Mouse (Mus musculus): ENCODE data around the gene Anp32e. TPM values are rescaled to one million over a fixed set of nuclear protein-coding genes. Genes with fewer than 3 reads are reported as not detected.
"Not testable (repeated sequence)": the region's sequence is repeated elsewhere in the genome, so short reads cannot be mapped to it uniquely, and the experiment has no call there.

Anp32e gene
- polyA plus RNA-seq, 1 experiment = 235 TPM

DNA sequence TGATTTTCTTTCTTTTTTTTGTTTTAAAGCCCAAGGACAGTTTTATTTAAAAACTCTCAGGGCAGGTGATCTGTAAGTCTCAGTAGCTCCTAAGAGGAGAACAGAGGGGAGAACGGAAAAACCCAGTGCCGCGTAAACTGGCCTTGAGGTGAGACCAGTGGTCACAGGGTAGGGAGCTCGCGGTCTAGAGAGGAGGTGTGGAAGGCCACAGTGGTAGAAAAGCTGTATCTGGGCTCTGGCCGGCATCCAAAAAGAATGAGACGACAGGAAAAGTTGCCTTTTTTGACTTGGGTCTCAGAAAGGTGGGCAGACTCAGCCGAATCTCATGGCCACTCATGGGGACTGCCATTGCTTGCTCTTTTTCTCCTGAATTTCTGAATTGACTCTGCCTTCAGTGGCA lies 9.2 kb downstream of the Anp32e start:
- Histone ChIP-seq H3K27ac (ENCODE audit: insufficient read depth, low read length) (no peak overlapping the region), H3K4me1 (ENCODE audit: control insufficient read depth, insufficient read depth, low read length) (no peaks in the 10 kb centered on the region), H3K4me3 (ENCODE audit: insufficient read depth, low read length) (no peak overlapping the region)
- TF ChIP-seq CTCF (IDR thresholded peaks at IDR 0.05; ENCODE audit: borderline replicate concordance, insufficient read depth, low read length) = no peak
- no peak for TF ChIP-seq POLR2A (IDR thresholded peaks at IDR 0.05; ENCODE audit: low read depth, low read length)

DNA sequence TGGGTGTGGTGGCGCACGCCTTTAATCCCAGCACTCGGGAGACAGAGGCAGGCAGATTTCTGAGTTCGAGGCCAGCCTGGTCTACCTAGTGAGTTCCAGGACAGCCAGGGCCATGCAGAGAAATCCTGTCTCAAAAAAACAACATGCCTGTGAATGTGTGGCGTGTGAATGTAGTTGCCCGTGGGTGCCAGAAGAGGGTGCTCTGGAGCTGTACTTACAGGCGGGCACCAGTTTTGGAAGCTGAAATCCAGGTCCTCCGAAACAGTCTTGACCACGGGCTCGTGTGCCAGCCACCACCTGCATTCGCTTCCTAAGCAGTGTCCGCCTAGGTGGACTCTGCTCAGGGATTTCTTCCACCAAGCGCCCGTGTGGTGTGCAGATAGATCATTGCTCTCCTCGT lies 9.8 kb downstream of the Anp32e start:
- no peak for TF ChIP-seq POLR2A (IDR thresholded peaks at IDR 0.05; ENCODE audit: low read depth, low read length)
- no peak for TF ChIP-seq CTCF (IDR thresholded peaks at IDR 0.05; ENCODE audit: borderline replicate concordance, insufficient read depth, low read length)
- Histone ChIP-seq H3K4me1 (ENCODE audit: control insufficient read depth, insufficient read depth, low read length) (no peaks in the 10 kb centered on the region), H3K27ac (ENCODE audit: insufficient read depth, low read length) (no peak overlapping the region), H3K4me3 (ENCODE audit: insufficient read depth, low read length) (no peak overlapping the region)

DNA sequence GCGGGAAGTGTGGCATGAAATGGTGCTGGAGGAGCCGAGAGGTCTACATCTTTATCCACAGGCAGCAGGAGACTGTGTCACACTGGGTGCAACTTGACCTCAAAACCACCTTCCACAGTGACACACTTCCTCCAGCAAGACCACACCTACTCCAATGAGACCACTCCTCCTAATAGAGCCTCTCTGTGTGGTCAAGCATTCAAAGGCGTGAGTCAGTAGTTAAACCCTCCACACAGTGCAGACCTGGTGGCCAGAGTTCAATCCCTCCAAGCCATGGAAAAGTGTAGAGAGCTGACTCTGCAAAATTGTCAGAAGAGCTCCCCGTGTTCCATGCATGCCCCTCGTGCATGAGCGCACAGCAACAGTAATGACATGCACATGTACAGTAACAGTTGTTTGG lies 13.7 kb downstream of the Anp32e start:
- Histone ChIP-seq H3K4me1 (ENCODE audit: control insufficient read depth, insufficient read depth, low read length) (no peaks in the 10 kb centered on the region), H3K4me3 (ENCODE audit: insufficient read depth, low read length) (no peak overlapping the region), H3K27ac (ENCODE audit: insufficient read depth, low read length) (no peak overlapping the region)
- TF ChIP-seq POLR2A (IDR thresholded peaks at IDR 0.05; ENCODE audit: low read depth, low read length) (no peak), CTCF (IDR thresholded peaks at IDR 0.05; ENCODE audit: borderline replicate concordance, insufficient read depth, low read length) (no peak)

DNA sequence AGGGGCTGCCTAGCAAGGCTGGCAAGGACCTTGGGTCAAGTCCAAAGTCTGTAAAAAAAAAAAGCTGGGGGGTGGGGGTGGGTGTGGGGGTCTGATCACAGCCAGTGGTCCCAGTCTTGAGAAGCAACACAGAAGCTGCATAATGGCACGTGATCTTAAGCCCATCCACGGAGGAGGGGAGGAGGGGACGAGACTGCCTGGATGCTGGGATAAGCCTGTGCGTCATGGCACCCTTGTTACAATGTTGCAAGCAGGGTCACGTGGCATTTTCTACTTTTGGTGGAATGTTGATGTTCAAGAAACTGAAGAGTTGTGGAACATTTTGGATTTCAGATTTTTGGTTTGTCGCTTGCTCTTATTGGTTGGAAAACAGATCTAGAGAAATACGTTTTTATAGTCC lies 14.2 kb downstream of the Anp32e start:
- Histone ChIP-seq H3K27ac (ENCODE audit: insufficient read depth, low read length) (no peak overlapping the region), H3K4me3 (ENCODE audit: insufficient read depth, low read length) (no peak overlapping the region), H3K4me1 (ENCODE audit: control insufficient read depth, insufficient read depth, low read length) (no peaks in the 10 kb centered on the region)
- no peak for TF ChIP-seq POLR2A (IDR thresholded peaks at IDR 0.05; ENCODE audit: low read depth, low read length)
- no peak for TF ChIP-seq CTCF (IDR thresholded peaks at IDR 0.05; ENCODE audit: borderline replicate concordance, insufficient read depth, low read length)

DNA sequence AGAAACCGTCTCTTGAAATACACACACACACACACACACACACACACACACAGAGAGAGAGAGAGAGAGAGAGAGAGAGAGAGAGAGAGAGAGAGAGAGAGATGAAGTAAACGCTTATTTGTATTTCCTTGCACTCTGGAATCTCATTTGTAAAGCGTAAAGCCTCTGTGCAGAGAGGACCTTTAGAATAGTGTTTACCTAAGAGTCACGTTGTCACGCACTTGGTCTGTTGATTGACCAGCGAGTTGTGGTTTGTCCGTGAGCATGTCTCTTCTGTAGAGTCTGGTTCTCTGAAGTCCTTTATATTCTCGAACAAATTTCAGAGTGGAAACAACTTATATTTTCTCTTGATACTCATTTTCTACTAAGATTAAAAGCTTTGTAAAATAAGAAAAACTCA lies 15.7 kb downstream of the Anp32e start:
- no peaks in the 10 kb centered on the region for H3K4me1 ChIP-seq (ENCODE audit: control insufficient read depth, insufficient read depth, low read length)
- TF ChIP-seq CTCF (IDR thresholded peaks at IDR 0.05; ENCODE audit: borderline replicate concordance, insufficient read depth, low read length) (no peak), POLR2A (IDR thresholded peaks at IDR 0.05; ENCODE audit: low read depth, low read length) (no peak)
- no peak overlapping the region for H3K4me3 ChIP-seq (ENCODE audit: insufficient read depth, low read length)
- no peak overlapping the region for H3K27ac ChIP-seq (ENCODE audit: insufficient read depth, low read length)

DNA sequence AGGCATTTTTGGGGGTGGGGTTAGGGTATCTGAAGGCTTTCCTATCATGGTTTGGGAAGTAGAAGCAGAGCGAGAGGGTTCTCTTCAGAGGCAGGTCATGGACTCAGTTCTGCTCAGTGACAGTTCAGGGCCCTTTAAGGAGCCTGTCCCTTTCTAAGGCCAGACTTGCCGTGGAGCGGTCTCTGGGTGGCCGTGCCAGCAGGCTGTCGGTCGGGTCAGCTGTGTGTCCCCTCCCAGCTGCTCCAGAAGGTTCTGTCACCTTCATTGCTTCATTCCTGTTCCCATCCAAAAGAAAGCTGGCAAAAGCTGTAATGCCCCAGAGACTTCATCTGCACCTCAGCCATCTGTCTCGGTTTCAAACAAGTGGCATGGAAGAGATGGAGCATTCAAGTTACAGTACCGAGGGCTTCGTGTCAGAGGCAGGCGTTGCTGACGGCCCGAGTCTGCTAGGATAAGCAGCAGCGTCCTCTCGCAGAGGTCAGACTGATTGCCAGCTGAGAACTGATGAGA lies 16.7 kb downstream of the Anp32e start:
- no peak for TF ChIP-seq POLR2A (IDR thresholded peaks at IDR 0.05; ENCODE audit: low read depth, low read length)
- no peak for TF ChIP-seq CTCF (IDR thresholded peaks at IDR 0.05; ENCODE audit: borderline replicate concordance, insufficient read depth, low read length)
- H3K4me1 ChIP-seq (ENCODE audit: control insufficient read depth, insufficient read depth, low read length) = no peaks in the 10 kb centered on the region
- no peak overlapping the region for H3K4me3 ChIP-seq (ENCODE audit: insufficient read depth, low read length)
- no peak overlapping the region for H3K27ac ChIP-seq (ENCODE audit: insufficient read depth, low read length)

DNA sequence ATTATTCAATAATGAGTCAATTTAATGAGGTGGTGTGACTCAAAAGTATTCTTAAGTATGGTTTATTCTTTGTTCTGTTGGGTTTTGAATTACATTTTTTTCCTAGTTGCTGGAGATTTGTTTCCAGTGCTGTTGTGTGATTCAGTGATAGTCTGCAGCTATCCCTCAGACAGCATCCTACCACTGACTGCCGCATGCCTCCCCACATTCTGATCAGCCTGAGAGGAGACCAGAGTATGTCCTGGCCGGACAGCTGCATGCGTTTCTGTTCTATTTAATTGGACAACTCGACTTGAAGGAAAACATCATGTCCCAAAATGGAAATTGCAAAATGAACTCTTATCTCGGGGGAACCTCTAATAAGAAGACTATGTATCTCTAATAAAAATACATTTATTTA lies 19.3 kb downstream of the Anp32e start:
- H3K4me3 ChIP-seq (ENCODE audit: insufficient read depth, low read length) = no peak overlapping the region
- TF ChIP-seq CTCF (IDR thresholded peaks at IDR 0.05; ENCODE audit: borderline replicate concordance, insufficient read depth, low read length) = no peak
- no peak for TF ChIP-seq POLR2A (IDR thresholded peaks at IDR 0.05; ENCODE audit: low read depth, low read length)
- H3K4me1 ChIP-seq (ENCODE audit: control insufficient read depth, insufficient read depth, low read length) = no peaks in the 10 kb centered on the region
- no peak overlapping the region for H3K27ac ChIP-seq (ENCODE audit: insufficient read depth, low read length)

DNA sequence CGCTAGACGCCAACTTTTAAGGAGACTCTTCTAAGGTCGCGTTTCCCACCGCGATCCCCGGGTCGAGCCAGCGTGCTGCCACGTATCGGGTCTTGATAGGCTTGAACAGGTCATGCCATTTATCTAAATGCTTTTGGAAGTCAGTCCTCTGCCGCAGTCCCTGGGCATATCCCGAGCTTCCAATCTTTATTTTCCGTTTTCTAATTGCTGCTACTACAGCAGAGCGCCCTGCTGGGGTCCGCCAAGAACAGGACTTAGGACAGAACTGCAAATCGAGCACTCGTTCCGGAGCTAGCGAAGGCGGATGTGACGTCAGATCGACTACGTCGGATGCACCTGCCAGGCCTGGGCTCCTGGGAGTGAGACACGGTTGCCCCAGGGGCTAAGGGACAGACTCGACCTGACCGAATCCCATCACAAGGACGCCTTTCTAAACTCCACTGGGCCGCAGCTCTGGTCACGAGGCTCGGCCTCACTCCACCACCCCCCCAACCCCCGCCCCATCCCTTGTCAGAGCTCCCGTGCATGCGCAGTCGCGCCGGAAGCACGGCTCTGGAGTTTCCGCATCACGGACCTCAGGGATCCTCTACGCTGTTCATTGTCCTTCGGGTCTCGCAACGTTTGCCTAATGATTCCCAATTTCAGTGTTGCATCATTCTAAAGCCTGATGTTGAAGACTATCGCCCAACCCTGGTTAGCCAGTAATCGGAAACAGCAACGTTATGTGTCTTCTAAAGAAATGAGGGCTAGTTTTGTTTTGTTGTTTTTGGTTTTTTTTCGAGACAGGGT lies 21.9 kb downstream of the Anp32e start:
- Histone ChIP-seq H3K27ac (ENCODE audit: insufficient read depth, low read length) (peak overlapping the region; percentile 77), H3K4me1 (ENCODE audit: control insufficient read depth, insufficient read depth, low read length) (no peaks in the 10 kb centered on the region), H3K4me3 (ENCODE audit: insufficient read depth, low read length) (peak overlapping the region; percentile 28)
- TF ChIP-seq CTCF (IDR thresholded peaks at IDR 0.05; ENCODE audit: borderline replicate concordance, insufficient read depth, low read length) = no peak
- TF ChIP-seq POLR2A (IDR thresholded peaks at IDR 0.05; ENCODE audit: low read depth, low read length) = peak; percentile 81

DNA sequence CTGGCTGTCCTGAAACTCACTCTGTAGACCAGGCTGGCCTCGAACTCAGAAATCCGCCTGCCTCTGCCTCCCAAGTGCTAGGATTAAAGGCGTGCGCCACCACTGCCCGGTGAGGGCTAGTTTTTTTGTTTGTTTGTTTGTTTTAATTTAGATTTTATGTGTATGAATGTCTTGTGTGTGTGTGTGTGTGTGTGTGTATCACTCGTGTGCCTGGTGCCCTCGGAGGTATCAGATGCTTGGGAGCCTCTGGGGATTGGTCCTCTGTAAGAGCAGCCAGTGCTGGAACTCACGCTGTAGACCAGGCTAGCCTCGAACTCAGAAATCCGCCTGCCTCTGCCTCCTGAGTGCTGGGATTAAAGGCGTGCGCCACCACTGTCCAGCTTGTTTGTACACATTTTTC lies 22.5 kb downstream of the Anp32e start:
- H3K4me3 ChIP-seq (ENCODE audit: insufficient read depth, low read length) = peak overlapping the region; percentile 28
- H3K4me1 ChIP-seq (ENCODE audit: control insufficient read depth, insufficient read depth, low read length) = not testable (repeated sequence)
- peak overlapping the region; percentile 77; the same call in 1 of the 2 replicates for H3K27ac ChIP-seq (ENCODE audit: insufficient read depth, low read length)

DNA sequence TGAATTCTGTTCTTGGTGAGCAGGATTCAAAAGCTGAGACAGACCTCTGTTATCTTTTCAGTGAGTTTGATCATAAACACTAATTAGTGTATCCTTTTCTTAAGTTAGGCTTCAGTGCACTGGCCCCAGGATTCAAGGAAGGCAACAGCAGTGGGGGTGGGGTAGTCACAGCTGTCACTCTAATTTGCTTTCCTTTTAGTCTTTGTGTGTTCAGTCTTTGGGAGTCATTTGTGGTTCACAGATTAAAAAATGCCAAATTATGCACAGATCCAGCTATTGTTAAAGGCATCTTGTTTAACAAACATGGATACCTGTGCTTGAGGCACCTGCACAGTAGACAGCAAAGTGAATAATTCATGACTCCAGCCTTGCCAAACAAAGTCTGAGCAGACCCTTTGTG lies 24.0 kb downstream of the Anp32e start:
- no peak for TF ChIP-seq CTCF (IDR thresholded peaks at IDR 0.05; ENCODE audit: borderline replicate concordance, insufficient read depth, low read length)
- no peak for TF ChIP-seq POLR2A (IDR thresholded peaks at IDR 0.05; ENCODE audit: low read depth, low read length)

More for the DNA sequence above, 24.0 kb downstream of the Anp32e start:
- no peak overlapping the region for H3K4me3 ChIP-seq (ENCODE audit: insufficient read depth, low read length)
- no peaks in the 10 kb centered on the region; the same call in 1 of the 2 replicates for H3K4me1 ChIP-seq (ENCODE audit: control insufficient read depth, insufficient read depth, low read length)
- no peak overlapping the region for H3K27ac ChIP-seq (ENCODE audit: insufficient read depth, low read length)
